Mouse (Mus musculus) hindbrain, embryonic 10.5 days (tissue): ENCODE measurements around the gene Kdm2b. TPM values are rescaled to one million over a fixed set of nuclear protein-coding genes. Genes with fewer than 3 reads are reported as not detected.

Source experiments
- DNase-seq: peaks from one replicate; pipeline ENCODE4 v3.0.0-alpha.2; 2017; ENCODE audit warnings: low spot score
- H3K27ac ChIP-seq: fragments of 300-500 bp; sonication (generic); 2 replicates; pipeline ENCODE4 v1.5.1; 2016; ENCODE audit warnings: mild to moderate bottlenecking, moderate library complexity
- H3K27me3 ChIP-seq: fragments of 300-500 bp; sonication (generic); 2 replicates; pipeline ENCODE4 v1.6.1; 2016; ENCODE audit warnings: mild to moderate bottlenecking; ENCODE audit not compliant: poor library complexity, insufficient read depth, severe bottlenecking
- H3K36me3 ChIP-seq: fragments of 300-500 bp; sonication (generic); 2 replicates; pipeline ENCODE4 v1.6.1; 2016; ENCODE audit warnings: mild to moderate bottlenecking, moderate library complexity
- H3K4me1 ChIP-seq: fragments of 300-500 bp; sonication (generic); replicated peaks from 2 replicates; pipeline ENCODE4 v1.6.1; 2016; ENCODE audit warnings: mild to moderate bottlenecking
- H3K4me3 ChIP-seq: fragments of 300-500 bp; sonication (generic); 2 replicates; pipeline ENCODE4 v1.5.1; 2016; ENCODE audit warnings: mild to moderate bottlenecking, moderate library complexity
- H3K9me3 ChIP-seq: fragments of 300-500 bp; sonication (generic); 2 replicates; pipeline ENCODE4 v1.6.1; 2016; ENCODE audit warnings: mild to moderate bottlenecking, moderate library complexity
- WGBS: fragments of 180-500 bp; shearing (Covaris S2); methylation state at CpG from one replicate; pipeline ENCODE4 v1.1.7; 2016; 5-methylcytosine and 5-hydroxymethylcytosine counted together
- polyA plus RNA-seq: library from polyadenylated mRNA; unstranded; fragments of >200 nt; fragmentation: Nextera tagmentation; extraction: Ambion mirVana; gene quantifications from 2 replicates; pipeline ENCODE4 v1.2.1, GENCODE M21; 2016

Kdm2b gene
- polyA plus RNA-seq, 1 experiment from 2014 or later = 92.4 TPM

DNA sequence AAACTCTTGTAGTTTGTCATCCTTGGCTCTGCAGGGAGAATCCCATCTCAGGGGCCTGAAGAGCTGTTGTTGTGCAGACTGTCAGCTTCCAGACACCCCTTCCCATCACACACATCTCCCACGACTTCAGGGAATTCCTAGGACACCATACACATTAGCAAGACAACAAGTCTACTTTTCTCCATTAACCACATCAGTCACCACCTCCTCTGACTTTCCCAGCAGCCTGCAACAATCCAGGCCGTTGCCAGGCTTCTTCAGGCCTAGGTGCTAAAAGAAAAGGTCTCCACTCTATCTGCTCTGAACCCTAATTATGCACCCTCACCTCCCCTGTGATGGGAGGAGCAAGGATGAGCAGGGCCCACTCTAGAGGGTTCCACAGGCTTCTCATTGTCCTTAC, 99.2 kb downstream of the Kdm2b start:
- Histone ChIP-seq H3K27ac (no peak overlapping the region), H3K27me3 (no peaks in the 10 kb centered on the region), H3K4me1 (peaks cover 18% of the 10 kb centered on the region), H3K9me3 (no peaks in the 10 kb centered on the region), H3K36me3 (peaks cover 46% of the 10 kb centered on the region), H3K4me3 (no peak overlapping the region)
- DNase-seq = no peak
- 72% methylated on average over 2 of the region's 2 CpGs for WGBS

DNA sequence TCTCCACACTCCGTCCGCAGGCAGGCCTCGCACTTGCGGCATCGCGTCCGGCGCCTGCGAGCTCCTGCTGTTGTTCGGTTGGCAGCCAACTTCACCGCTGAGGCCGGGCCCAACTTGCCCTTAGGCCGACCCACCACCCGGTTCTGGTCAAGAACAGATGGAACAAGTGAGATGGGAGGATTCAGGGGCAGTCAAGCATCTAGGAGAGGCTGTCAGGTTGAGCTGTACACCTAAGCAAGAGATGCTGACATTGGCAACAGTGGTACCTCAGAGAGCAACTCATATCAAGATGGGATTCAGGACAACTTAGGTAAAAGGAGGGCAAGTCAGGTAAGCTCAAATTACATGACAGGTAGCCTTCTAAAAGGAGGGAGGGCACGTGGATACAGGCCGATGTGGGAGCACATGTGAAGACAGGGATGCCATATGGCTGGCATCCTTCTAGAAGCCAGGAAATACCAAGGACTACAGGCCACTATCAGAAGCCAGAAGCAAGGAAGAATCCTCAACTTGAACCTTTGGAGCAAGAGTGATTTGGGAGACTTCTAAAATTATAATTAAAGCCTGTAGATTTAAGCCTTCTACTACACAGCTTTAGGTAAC, 100.9 kb downstream of the Kdm2b start:
- peaks cover 54% of the 10 kb centered on the region for H3K36me3 ChIP-seq
- H3K4me1 ChIP-seq = peaks cover 18% of the 10 kb centered on the region
- no peak overlapping the region for H3K27ac ChIP-seq
- no peaks in the 10 kb centered on the region for H3K27me3 ChIP-seq
- H3K4me3 ChIP-seq = no peak overlapping the region
- no peak for DNase-seq
- H3K9me3 ChIP-seq = no peaks in the 10 kb centered on the region
- WGBS = 93% methylated on average over 16 of the region's 16 CpGs

DNA sequence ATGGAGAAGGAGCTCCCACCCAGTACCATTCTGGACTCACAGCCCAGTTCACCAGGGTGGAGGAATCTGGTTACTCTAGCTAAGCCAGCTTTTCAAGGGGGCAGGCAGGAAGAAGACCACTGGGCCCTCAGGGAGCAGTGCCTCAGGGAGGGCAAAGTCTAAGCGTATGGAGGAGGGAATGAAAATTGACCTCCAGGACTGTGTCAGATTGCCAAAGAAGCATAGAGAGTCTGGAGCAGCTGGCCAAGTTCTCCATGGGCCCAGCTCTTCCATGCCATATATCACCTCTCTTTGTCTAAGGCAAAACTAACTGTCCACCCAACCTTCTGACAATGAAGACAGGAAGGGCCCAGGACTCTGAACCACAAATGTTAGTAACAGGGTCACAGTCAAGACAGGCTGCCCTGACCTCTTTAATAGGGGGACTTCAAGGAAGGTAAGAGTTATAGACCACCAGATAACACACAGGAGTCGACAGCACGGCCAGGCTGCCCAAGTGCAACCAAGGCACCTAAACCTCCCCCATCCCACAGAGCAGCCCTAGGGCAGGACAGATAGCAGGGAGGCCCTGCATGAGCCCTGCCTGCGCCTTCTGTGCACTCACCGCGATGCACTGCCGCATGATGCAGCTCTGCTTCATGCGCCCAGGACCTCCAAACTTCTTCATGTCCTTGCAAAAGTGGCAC, 101.6 kb downstream of the Kdm2b start:
- 87% methylated on average over 8 of the region's 8 CpGs for WGBS
- Histone ChIP-seq H3K36me3 (peaks cover 56% of the 10 kb centered on the region), H3K27ac (no peak overlapping the region)

DNA sequence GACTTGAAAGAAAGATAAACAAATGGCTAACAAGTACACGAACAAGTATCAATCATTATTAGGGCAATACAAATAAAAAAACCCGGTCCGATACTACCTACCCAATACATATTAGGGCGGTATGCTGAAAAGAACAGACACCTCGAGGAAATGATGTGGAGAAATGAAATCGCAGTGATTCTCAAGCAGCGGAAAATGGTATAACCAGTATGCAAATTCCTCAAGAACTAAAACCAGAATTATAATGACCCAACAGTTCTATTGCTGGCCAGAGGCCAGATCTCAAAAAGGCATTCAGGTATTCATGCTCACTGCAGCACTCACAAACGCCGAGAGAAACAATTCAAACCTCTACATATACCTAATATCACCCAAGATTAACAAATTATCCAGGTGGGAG, 102.6 kb downstream of the Kdm2b start:
- Histone ChIP-seq H3K27ac (no peak overlapping the region), H3K9me3 (no peaks in the 10 kb centered on the region), H3K4me1 (peaks cover 18% of the 10 kb centered on the region), H3K27me3 (no peaks in the 10 kb centered on the region), H3K4me3 (no peak overlapping the region), H3K36me3 (peaks cover 56% of the 10 kb centered on the region)
- 95% methylated on average over 9 of the region's 9 CpGs for WGBS
- no peak for DNase-seq

More for the DNA sequence above, 101.6 kb downstream of the Kdm2b start:
- H3K4me3 ChIP-seq = no peak overlapping the region
- no peaks in the 10 kb centered on the region for H3K27me3 ChIP-seq
- peaks cover 18% of the 10 kb centered on the region for H3K4me1 ChIP-seq
- H3K9me3 ChIP-seq = no peaks in the 10 kb centered on the region
- no peak for DNase-seq

- DNase-seq = no peak
- Histone ChIP-seq H3K36me3 (peaks cover 67% of the 10 kb centered on the region), H3K27ac (no peak overlapping the region), H3K9me3 (no peaks in the 10 kb centered on the region), H3K4me3 (no peak overlapping the region), H3K4me1 (peaks cover 18% of the 10 kb centered on the region), H3K27me3 (no peaks in the 10 kb centered on the region)
- 94% methylated on average over 7 of the region's 7 CpGs for WGBS
These were observed 104.9 kb downstream of the Kdm2b start for GRCm38 (mm10) chr5:122884594-122885348.

- H3K9me3 ChIP-seq = no peaks in the 10 kb centered on the region
- WGBS = 73% methylated on average over 2 of the region's 2 CpGs
- H3K4me3 ChIP-seq = no peak overlapping the region
- peaks cover 18% of the 10 kb centered on the region for H3K4me1 ChIP-seq
- no peak overlapping the region for H3K27ac ChIP-seq
- H3K27me3 ChIP-seq = no peaks in the 10 kb centered on the region
- H3K36me3 ChIP-seq = peaks cover 77% of the 10 kb centered on the region
- no peak for DNase-seq
These were observed 105.9 kb downstream of the Kdm2b start for GRCm38 (mm10) chr5:122883652-122884235.

- no peak for DNase-seq
- Histone ChIP-seq H3K36me3 (peaks cover 78% of the 10 kb centered on the region), H3K9me3 (no peaks in the 10 kb centered on the region), H3K27ac (no peak overlapping the region), H3K27me3 (no peaks in the 10 kb centered on the region), H3K4me1 (peaks cover 13% of the 10 kb centered on the region), H3K4me3 (no peak overlapping the region)
- 91% methylated on average over 9 of the region's 9 CpGs for WGBS
These were observed 106.4 kb downstream of the Kdm2b start for GRCm38 (mm10) chr5:122883237-122883636.

DNA sequence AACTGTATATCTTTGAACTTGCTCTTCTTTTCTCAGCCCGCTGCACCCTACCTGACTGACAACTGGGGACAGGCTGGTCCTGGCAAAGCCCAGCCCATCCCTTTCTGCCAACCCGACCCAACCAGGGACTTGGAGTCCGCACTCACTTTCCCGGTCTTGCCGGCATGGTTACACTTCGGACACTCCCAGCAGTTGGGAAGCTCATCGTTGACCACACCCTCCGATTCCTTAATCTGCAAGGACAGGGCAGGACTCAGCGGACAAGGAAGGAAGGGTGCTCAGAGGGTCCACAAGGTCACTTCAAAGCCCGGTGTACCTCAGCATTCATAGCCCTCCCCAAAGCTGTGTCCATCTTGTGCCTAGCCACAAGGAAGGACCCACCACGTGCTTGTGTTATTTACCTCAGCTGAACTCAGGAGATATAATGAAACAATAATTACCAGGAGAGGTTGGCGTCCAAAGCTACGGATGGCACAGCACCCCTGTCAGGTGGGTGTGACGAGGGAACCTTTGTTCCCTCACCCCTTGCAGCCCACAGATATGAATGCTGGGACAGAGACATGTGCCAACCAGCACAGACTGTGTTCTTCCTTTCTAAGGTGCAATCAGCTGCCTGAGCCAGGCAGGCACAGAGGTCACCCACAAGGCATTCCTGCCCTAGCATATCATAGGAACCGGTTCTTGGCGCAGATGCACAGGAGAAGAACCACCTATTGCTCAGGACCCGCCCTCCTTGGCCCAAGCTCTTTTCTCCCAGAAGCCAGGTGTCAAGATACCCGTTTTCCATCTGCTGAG, 107.2 kb downstream of the Kdm2b start:
- Histone ChIP-seq H3K4me3 (no peak overlapping the region), H3K9me3 (no peaks in the 10 kb centered on the region), H3K36me3 (peaks cover 78% of the 10 kb centered on the region), H3K4me1 (peaks cover 8% of the 10 kb centered on the region), H3K27me3 (no peaks in the 10 kb centered on the region), H3K27ac (no peak overlapping the region)
- no peak for DNase-seq
- 91% methylated on average over 18 of the region's 18 CpGs for WGBS

- Histone ChIP-seq H3K4me3 (no peak overlapping the region), H3K36me3 (peaks cover 85% of the 10 kb centered on the region), H3K9me3 (no peaks in the 10 kb centered on the region), H3K4me1 (peaks cover 8% of the 10 kb centered on the region), H3K27ac (no peak overlapping the region), H3K27me3 (no peaks in the 10 kb centered on the region)
- peak; percentile 71 for DNase-seq
- 57% methylated on average over 5 of the region's 5 CpGs for WGBS
These were observed 108.3 kb downstream of the Kdm2b start for GRCm38 (mm10) chr5:122881313-122881712.

GRCm38 (mm10) chr5:122880241-122880980, 109.2 kb downstream of the Kdm2b start:
- WGBS = 94% methylated on average over 37 of the region's 37 CpGs
- H3K4me3 ChIP-seq = no peak overlapping the region
- H3K27ac ChIP-seq = no peak overlapping the region
- H3K36me3 ChIP-seq = peaks cover 87% of the 10 kb centered on the region
- no peaks in the 10 kb centered on the region for H3K9me3 ChIP-seq
- no peak for DNase-seq
- H3K27me3 ChIP-seq = no peaks in the 10 kb centered on the region
- no peaks in the 10 kb centered on the region for H3K4me1 ChIP-seq

DNA sequence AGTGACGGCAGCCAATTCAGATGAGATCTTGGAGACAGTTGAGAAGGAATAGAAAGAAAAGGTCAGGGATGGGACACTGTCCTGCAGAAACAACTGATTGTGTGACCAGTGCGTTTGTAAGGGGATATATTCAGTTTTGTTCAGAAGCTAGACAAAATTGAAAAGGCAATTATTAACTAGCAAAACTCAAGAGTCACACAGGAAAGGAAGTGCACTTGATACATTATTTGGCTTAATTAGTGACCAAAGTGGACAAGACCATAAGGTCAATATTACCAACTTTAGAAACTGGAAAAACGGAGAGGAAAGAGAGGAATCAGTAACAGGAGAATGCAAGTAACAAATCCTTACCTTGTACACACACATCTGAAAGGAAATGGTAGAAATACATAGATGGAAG, 113.0 kb downstream of the Kdm2b start:
- Histone ChIP-seq H3K9me3 (no peaks in the 10 kb centered on the region), H3K27ac (no peak overlapping the region), H3K27me3 (no peaks in the 10 kb centered on the region), H3K36me3 (peaks cover 94% of the 10 kb centered on the region), H3K4me1 (no peaks in the 10 kb centered on the region), H3K4me3 (no peak overlapping the region)
- no peak for DNase-seq
- WGBS = 79% methylated on average over 3 of the region's 3 CpGs

DNA sequence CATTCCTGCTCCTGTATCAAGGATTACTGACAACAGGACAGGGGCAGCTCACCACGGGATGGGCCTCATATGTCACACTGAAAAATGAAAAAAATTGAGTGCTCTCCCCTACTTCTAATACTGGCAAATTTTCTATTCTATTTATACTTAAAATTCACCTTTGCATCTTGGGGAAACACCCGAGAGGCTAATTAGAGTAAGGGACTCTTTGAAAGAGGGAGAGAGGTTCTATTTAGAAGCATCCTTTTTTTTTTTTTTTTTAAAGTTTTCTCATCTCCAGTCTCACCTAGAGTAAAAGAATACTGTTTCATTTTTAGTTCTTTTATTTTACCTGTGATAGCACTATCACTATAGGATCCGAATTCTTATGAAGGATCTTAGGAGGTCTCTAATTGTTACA, 115.3 kb downstream of the Kdm2b start:
- Histone ChIP-seq H3K9me3 (no peaks in the 10 kb centered on the region), H3K4me3 (no peak overlapping the region), H3K27ac (no peak overlapping the region), H3K27me3 (no peaks in the 10 kb centered on the region), H3K4me1 (no peaks in the 10 kb centered on the region), H3K36me3 (peaks cover 86% of the 10 kb centered on the region)
- no peak for DNase-seq
- 92% methylated on average over 3 of the region's 3 CpGs for WGBS
